Mouse (Mus musculus) limb, embryonic 14.5 days (tissue): ENCODE data around the gene Tmem43. TPM values are rescaled to one million over a fixed set of nuclear protein-coding genes. Genes with fewer than 3 reads are reported as not detected.

Experiments used
- ATAC-seq: fragments of 200-750 bp; cut with Nextera tagmentation; 2 replicates; pipeline ENCODE4 v1.8.0; 2017; ENCODE audit warnings: low read depth, moderate number of reproducible peaks, moderate TSS enrichment; ENCODE audit not compliant: low FRiP score
- DNase-seq: peaks from one replicate; pipeline ENCODE4 v3.0.0-alpha.2; 2015; ENCODE audit warnings: low spot score
- H3K27ac ChIP-seq: fragments of 300-500 bp; sonication (generic); replicated peaks from 2 replicates; pipeline ENCODE4 v1.5.1; 2014; ENCODE audit warnings: low read depth, mild to moderate bottlenecking, low read length, moderate library complexity, mixed read lengths
- H3K27me3 ChIP-seq: fragments of 300-500 bp; sonication (generic); 2 replicates; pipeline ENCODE4 v1.6.1; 2014; ENCODE audit warnings: low read length, mixed read lengths; ENCODE audit not compliant: control insufficient read depth, insufficient read depth
- H3K36me3 ChIP-seq: fragments of 300-500 bp; sonication (generic); 2 replicates; pipeline ENCODE4 v1.6.1; 2014; ENCODE audit warnings: mild to moderate bottlenecking, low read length, moderate library complexity, mixed read lengths; ENCODE audit not compliant: control insufficient read depth, insufficient read depth
- H3K4me1 ChIP-seq: fragments of 300-500 bp; sonication (generic); 2 replicates; pipeline ENCODE4 v1.6.1; 2014; ENCODE audit warnings: antibody characterized with exemption, low read length, mixed read lengths; ENCODE audit not compliant: control insufficient read depth, insufficient read depth
- H3K4me2 ChIP-seq: fragments of 300-500 bp; sonication (generic); replicated peaks from 2 replicates; pipeline ENCODE4 v1.6.1; 2014; ENCODE audit warnings: low read depth, mild to moderate bottlenecking, low read length, moderate library complexity; ENCODE audit not compliant: severe bottlenecking
- H3K4me3 ChIP-seq: fragments of 300-500 bp; sonication (generic); replicated peaks from 2 replicates; pipeline ENCODE4 v1.5.1; 2014; ENCODE audit warnings: low read length
- H3K9ac ChIP-seq: fragments of 300-500 bp; sonication (generic); 2 replicates; pipeline ENCODE4 v1.6.1; 2014; ENCODE audit warnings: mild to moderate bottlenecking, low read depth, low read length, moderate library complexity; ENCODE audit not compliant: severe bottlenecking
- H3K9me3 ChIP-seq: fragments of 300-500 bp; sonication (generic); 2 replicates; pipeline ENCODE4 v1.6.1; 2016; ENCODE audit warnings: low read length; ENCODE audit not compliant: control insufficient read depth
- POLR2A ChIP-seq: fragments of 200-500 bp; IDR thresholded peaks from 2 replicates; pipeline ENCODE4 v1.8.0; 2012; ENCODE audit warnings: inconsistent platforms, mild to moderate bottlenecking, moderate library complexity, borderline replicate concordance; ENCODE audit not compliant: insufficient read depth, insufficient read length; ENCODE audit errors: extremely low read depth
- WGBS: fragments of 180-500 bp; shearing (Covaris S2); extraction: QIAGEN DNeasy Blood & Tissue Kit; methylation state at CpG from one replicate; pipeline ENCODE4 v1.1.7; 2014; 5-methylcytosine and 5-hydroxymethylcytosine counted together
- polyA plus RNA-seq, 2 experiments: library from polyadenylated mRNA; depleted of rRNA in 1 of 2; stranded (reverse) in 1 of 2; unstranded in 1 of 2; fragments of >200 nt; fragmentation: Nextera tagmentation in 1 of 2; extraction: Ambion mirVana in 1 of 2; gene quantifications; 2 replicates each; pipeline versions ENCODE4 v1.2.1 to v1.2.3; 2012 to 2014

The Tmem43 gene
- polyA plus RNA-seq, 2 experiments: 60.3 to 65.7 TPM

DNA sequence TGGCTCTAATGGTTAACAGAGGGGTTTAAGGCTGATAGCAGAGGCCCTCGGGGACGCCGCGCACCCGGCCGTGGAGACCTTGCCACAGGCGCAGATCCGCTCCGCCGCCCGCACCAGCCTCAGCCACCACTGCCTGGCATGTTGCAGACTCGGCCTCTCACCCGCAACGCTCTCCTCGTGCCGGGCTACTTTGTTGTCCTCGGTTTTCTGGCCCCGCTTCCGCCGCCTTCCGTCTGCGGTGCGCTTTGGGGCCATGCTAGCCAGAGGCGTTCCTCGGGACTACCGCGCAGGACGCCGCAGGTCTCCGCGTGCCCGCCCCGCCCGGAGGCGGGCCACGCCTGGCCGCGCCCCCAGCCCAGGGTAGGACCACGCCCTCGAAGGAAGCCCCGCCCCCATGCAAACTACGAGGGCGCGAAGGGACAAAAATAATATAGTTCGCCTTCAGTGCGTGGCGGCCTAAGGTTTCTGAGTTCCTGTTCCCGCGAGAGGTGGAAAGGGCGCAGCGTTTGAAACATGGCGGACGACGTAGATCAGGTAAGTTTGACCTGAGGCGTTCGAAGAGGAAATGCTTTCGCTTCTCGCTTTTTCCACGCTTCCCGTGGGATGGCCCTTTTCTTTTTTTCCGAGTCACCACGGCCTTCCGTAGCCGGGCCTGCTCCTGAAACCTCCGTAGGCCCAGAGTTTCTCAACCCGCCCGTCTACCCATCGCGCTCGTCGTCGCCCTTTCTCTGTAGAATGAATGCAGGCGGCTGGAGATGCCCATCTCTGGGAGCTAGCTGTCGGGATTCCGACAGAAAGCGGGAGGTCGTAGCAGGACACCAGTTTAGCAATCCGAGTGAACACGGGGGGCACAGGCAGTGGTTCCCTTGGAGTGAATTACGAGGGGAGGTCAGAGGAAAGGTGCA lies 42.3 kb downstream of the Tmem43 start, which contains the start of the genes Xpc and Lsm3:
TSS of gene Xpc (minus strand) at position 344 of the 905 bp plus-strand sequence.
TSS of gene Lsm3 (plus strand) at position 384 of the 905 bp plus-strand sequence.
- 1% methylated on average over 77 of the region's 80 CpGs for WGBS
- peak within 1 kb of the TSS; percentile 74 for H3K4me2 ChIP-seq
- H3K36me3 ChIP-seq: peaks cover 32% of the 10 kb centered on the region
- H3K9ac ChIP-seq: peak within 1 kb of the TSS; percentile 85
- H3K4me1 ChIP-seq: peaks cover 14% of the 10 kb centered on the region
- no peaks in the 10 kb centered on the region for H3K27me3 ChIP-seq
- peak; percentile 76; the same call in 1 of the 2 replicates for TF ChIP-seq POLR2A
- peak within 1 kb of the TSS; percentile 76 for H3K4me3 ChIP-seq
- H3K27ac ChIP-seq: peak within 1 kb of the TSS; percentile 67
- H3K9me3 ChIP-seq: no peaks in the 10 kb centered on the region
- DNase-seq (peak; percentile 97), ATAC-seq (peak; percentile 98)

DNA sequence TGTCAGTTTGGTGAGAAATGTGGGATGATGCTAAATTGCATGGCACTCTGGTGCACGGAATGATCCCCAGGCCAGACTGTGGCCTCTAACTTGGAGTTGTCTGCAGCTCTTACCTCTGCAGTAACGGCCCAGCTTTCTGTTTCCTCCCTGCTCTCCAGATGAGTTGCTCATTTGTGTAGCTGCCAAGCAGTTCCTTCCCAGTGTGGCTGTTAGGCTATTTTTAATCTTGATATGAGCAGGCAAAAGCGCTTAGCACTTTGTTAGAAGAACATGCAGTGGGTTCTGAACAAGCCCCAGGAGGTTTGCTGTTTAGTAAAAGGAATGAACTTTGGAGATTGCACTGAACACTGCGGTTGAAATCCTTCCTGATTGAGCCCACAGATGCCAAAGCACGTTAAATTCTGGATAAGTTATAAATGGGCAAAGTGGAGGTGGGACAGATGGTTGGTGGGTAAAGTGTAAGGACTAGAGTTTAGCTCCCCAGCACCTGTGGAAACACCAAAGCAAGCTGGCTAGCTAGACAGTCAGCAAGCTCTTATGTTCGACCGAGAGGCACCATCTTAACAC lies 45.0 kb downstream of the Tmem43 start:
- no peak for TF ChIP-seq POLR2A
- Histone ChIP-seq H3K27me3 (no peaks in the 10 kb centered on the region), H3K9ac (no peak overlapping the region)

DNA sequence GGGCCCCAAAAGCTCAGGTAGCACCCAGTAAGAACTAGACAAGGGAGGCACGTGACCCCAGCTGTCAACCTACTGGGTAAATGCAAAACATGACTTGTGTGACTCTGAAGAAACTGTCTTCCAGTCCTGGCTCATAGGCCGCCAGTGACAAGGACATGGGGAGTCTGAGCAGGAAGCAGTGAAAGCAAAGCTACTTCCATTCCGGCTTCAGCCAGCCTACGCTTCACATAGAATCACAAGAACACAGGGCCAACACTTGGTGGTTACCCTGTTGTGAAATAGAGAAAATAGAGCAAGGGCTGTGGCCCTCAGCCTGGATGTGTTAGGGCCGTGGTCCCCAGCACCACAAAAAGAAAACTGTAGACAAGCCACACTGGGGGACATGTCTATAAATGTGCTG lies 49.3 kb downstream of the Tmem43 start:
- Histone ChIP-seq H3K27me3 (no peaks in the 10 kb centered on the region), H3K9me3 (no peaks in the 10 kb centered on the region), H3K36me3 (peaks cover 66% of the 10 kb centered on the region), H3K4me3 (no peak overlapping the region), H3K9ac (no peak overlapping the region), H3K27ac (no peak overlapping the region), H3K4me2 (no peak overlapping the region), H3K4me1 (no peaks in the 10 kb centered on the region)
- ATAC-seq (no peak), DNase-seq (no peak)
- WGBS: 90% methylated on average over 5 of the region's 5 CpGs
- TF ChIP-seq POLR2A: no peak

More for the DNA sequence above, 45.0 kb downstream of the Tmem43 start:
- no peaks in the 10 kb centered on the region for H3K9me3 ChIP-seq
- ATAC-seq: no peak
- no peak overlapping the region for H3K4me2 ChIP-seq
- H3K4me3 ChIP-seq: no peak overlapping the region
- no peak for DNase-seq
- 87% methylated on average over 7 of the region's 7 CpGs for WGBS
- peaks cover 58% of the 10 kb centered on the region for H3K36me3 ChIP-seq
- H3K4me1 ChIP-seq: peaks cover 14% of the 10 kb centered on the region
- H3K27ac ChIP-seq: no peak overlapping the region

DNA sequence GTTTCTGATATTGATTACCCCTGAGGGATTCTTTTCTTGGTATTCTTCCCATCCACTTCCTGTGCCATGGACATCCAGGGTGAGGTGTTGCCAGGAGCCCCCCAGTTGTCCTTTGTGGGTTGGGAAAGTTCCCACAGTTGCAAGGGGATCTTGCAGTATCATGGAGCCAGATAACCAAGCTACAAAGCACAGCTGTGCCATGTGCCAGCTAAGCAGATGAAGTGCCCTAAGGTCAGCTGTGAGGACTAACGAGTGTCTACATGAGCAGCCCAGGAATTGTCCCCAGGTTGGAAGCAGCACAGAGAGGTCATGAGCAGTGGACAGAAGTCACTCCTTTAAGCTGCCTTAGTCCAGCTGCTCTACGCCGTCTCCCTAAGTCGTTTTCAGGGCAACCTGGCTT lies 52.0 kb downstream of the Tmem43 start:
- no peak for TF ChIP-seq POLR2A
- H3K4me3 ChIP-seq: no peak overlapping the region
- no peaks in the 10 kb centered on the region for H3K4me1 ChIP-seq
- no peak overlapping the region for H3K27ac ChIP-seq
- H3K27me3 ChIP-seq: no peaks in the 10 kb centered on the region
- ATAC-seq (no peak), DNase-seq (no peak)
- no peak overlapping the region for H3K9ac ChIP-seq
- WGBS: 82% methylated on average over 4 of the region's 4 CpGs
- no peaks in the 10 kb centered on the region for H3K9me3 ChIP-seq
- no peak overlapping the region for H3K4me2 ChIP-seq
- peaks cover 40% of the 10 kb centered on the region for H3K36me3 ChIP-seq

DNA sequence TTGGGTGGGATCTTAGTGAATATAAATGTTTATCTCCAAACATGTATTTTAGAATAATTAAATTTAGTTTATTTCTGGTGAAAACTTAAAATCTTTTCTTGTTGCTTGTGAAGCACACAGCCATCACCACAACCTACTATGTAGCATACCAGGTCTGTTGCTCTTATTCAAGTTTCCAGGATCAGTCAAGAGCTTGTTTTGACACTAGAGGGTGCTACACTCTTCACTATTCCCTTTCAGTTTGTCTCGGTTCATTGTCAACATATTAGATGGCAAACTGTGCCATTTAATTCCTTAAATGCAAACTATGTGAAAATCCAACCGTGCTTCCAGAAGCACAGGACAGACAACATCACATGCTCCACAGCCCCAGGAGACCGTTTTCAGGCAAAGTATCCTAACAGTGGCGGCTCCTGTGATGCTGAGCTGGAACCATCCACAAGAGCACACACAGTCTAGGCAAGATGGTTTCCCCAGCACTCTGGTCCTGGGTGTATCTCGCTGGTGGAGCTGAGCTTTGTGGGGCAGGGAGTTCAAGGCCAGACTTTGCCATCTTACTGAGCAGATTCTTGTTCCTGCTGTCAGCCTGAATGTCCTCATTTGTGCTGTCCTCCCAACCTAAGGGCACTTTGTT lies 53.8 kb downstream of the Tmem43 start:
- Histone ChIP-seq H3K4me2 (no peak overlapping the region), H3K27ac (no peak overlapping the region), H3K4me3 (no peak overlapping the region), H3K9ac (no peak overlapping the region), H3K4me1 (no peaks in the 10 kb centered on the region), H3K36me3 (peaks cover 22% of the 10 kb centered on the region), H3K27me3 (no peaks in the 10 kb centered on the region), H3K9me3 (no peaks in the 10 kb centered on the region)
- whole genome bisulfite sequencing: 48% methylated on average over 5 of the region's 5 CpGs
- no peak for TF ChIP-seq POLR2A
- ATAC-seq (peak; percentile 66; the same call in 1 of the 2 replicates), DNase-seq (peak; percentile 76)
